Mouse (Mus musculus): ENCODE data around the gene Nthl1. TPM values are rescaled to one million over a fixed set of nuclear protein-coding genes. Genes with fewer than 3 reads are reported as not detected.
"Not testable (repeated sequence)": the region's sequence is repeated elsewhere in the genome, so short reads cannot be mapped to it uniquely, and the experiment has no call there.

The Nthl1 gene
- total RNA-seq, 2 experiments from 2014 or later = 2.5 to 3.5 TPM

- DNase-seq (ENCODE audit: low spot score) = no peak
Measured at GRCm38 (mm10) chr17:24649581-24650069, 17.1 kb downstream of the Nthl1 start.

GRCm38 (mm10) chr17:24650070-24650616 is 17.7 kb downstream of the Nthl1 start, which contains the start of gene Slc9a3r2:
TSS of gene Slc9a3r2 (minus strand) at chr17:24650327.
- DNase-seq (ENCODE audit: low spot score) = peak; percentile 44

- no peak for DNase-seq (ENCODE audit: low spot score)
Measured at GRCm38 (mm10) chr17:24650766-24651165, 18.3 kb downstream of the Nthl1 start.

- no peak for DNase-seq (ENCODE audit: low spot score)
Measured at GRCm38 (mm10) chr17:24651835-24652234, 19.4 kb downstream of the Nthl1 start.

- DNase-seq (ENCODE audit: low spot score) = peak; percentile 76
Measured at GRCm38 (mm10) chr17:24653967-24654710, 21.7 kb downstream of the Nthl1 start.

- no peak for DNase-seq (ENCODE audit: low spot score)
Measured at GRCm38 (mm10) chr17:24654969-24655368, 22.5 kb downstream of the Nthl1 start.

GRCm38 (mm10) chr17:24658017-24658758 is 25.7 kb downstream of the Nthl1 start, which contains the start of gene Npw:
TSS of gene Npw (minus strand) at chr17:24658457.
- DNase-seq (ENCODE audit: low spot score) = no peak

- not testable (repeated sequence) for DNase-seq (ENCODE audit: low spot score)
Measured at GRCm38 (mm10) chr17:24667011-24667410, 34.5 kb downstream of the Nthl1 start.

- peak; percentile 64 for DNase-seq (ENCODE audit: low spot score)
Measured at GRCm38 (mm10) chr17:24667416-24667815, 34.9 kb downstream of the Nthl1 start.

- DNase-seq (ENCODE audit: low spot score) = not testable (repeated sequence)
Measured at GRCm38 (mm10) chr17:24669214-24669544, 36.7 kb downstream of the Nthl1 start.

- peak; percentile 95 for DNase-seq (ENCODE audit: low spot score)
Measured at GRCm38 (mm10) chr17:24669545-24670245, 37.2 kb downstream of the Nthl1 start, which contains the start of gene Zfp598. TSS of gene Zfp598 (plus strand) at chr17:24669687.

- DNase-seq (ENCODE audit: low spot score) = no peak
Measured at GRCm38 (mm10) chr17:24670246-24670844, 37.9 kb downstream of the Nthl1 start.

GRCm38 (mm10) chr17:24671346-24671745 is 38.9 kb downstream of the Nthl1 start:
- DNase-seq (ENCODE audit: low spot score) = no peak

- peak; percentile 39 for DNase-seq (ENCODE audit: low spot score)
Measured at GRCm38 (mm10) chr17:24672141-24672540, 39.7 kb downstream of the Nthl1 start.

- no peak for DNase-seq (ENCODE audit: low spot score)
Measured at GRCm38 (mm10) chr17:24674277-24674676, 41.8 kb downstream of the Nthl1 start.

GRCm38 (mm10) chr17:24676187-24676586 is 43.7 kb downstream of the Nthl1 start:
- DNase-seq (ENCODE audit: low spot score) = peak; percentile 63

GRCm38 (mm10) chr17:24676877-24677276 is 44.4 kb downstream of the Nthl1 start:
- no peak for DNase-seq (ENCODE audit: low spot score)

GRCm38 (mm10) chr17:24677500-24678080 is 45.1 kb downstream of the Nthl1 start:
- DNase-seq (ENCODE audit: low spot score) = no peak

GRCm38 (mm10) chr17:24686514-24686913 is 54.0 kb downstream of the Nthl1 start:
- DNase-seq (ENCODE audit: low spot score) = peak; percentile 36

GRCm38 (mm10) chr17:24687146-24687595 is 54.7 kb downstream of the Nthl1 start:
- DNase-seq (ENCODE audit: low spot score) = peak; percentile 57

GRCm38 (mm10) chr17:24687599-24687998 is 55.1 kb downstream of the Nthl1 start:
- DNase-seq (ENCODE audit: low spot score) = no peak
